Mouse (Mus musculus) urinary bladder, postnatal 10 days (tissue): Measurements from ENCODE around the gene Foxo3.
A peak's percentile ranks its signal among the peaks of the same experiment; 100 is the strongest.

ENCODE experiments used
- DNase-seq: peaks from one replicate; pipeline ENCODE4 v3.0.0; 2022; ENCODE audit warnings: low spot score

Gene Foxo3

GRCm38 (mm10) chr10:42276507-42277345, at the start of gene Foxo3:
Foxo3 (minus strand) TSS chr10:42276755.
- peak; percentile 61 for DNase-seq

GRCm38 (mm10) chr10:42325305-42325704, 48.8 kb upstream of the Foxo3 start:
- DNase-seq, result no peak

- DNase-seq, result no peak
Observed at GRCm38 (mm10) chr10:42323978-42324377, 47.4 kb upstream of the Foxo3 start.

GRCm38 (mm10) chr10:42313222-42313786, 36.7 kb upstream of the Foxo3 start:
- no peak for DNase-seq

GRCm38 (mm10) chr10:42312557-42312956, 36.0 kb upstream of the Foxo3 start:
- no peak for DNase-seq

- DNase-seq, result no peak
Observed at GRCm38 (mm10) chr10:42308687-42308987, 32.1 kb upstream of the Foxo3 start.

- DNase-seq, result no peak
Observed at GRCm38 (mm10) chr10:42307980-42308686, 31.6 kb upstream of the Foxo3 start.

- DNase-seq, result no peak
Observed at GRCm38 (mm10) chr10:42306422-42306821, 29.9 kb upstream of the Foxo3 start.

GRCm38 (mm10) chr10:42300805-42301204, 24.2 kb upstream of the Foxo3 start:
- DNase-seq, result no peak

GRCm38 (mm10) chr10:42299967-42300366, 23.4 kb upstream of the Foxo3 start:
- DNase-seq, result no peak

GRCm38 (mm10) chr10:42299426-42299825, 22.9 kb upstream of the Foxo3 start:
- no peak for DNase-seq

GRCm38 (mm10) chr10:42297954-42298353, 21.4 kb upstream of the Foxo3 start:
- no peak for DNase-seq

GRCm38 (mm10) chr10:42297109-42297508, 20.6 kb upstream of the Foxo3 start:
- DNase-seq, result no peak

- no peak for DNase-seq
Observed at GRCm38 (mm10) chr10:42296559-42296958, 20.0 kb upstream of the Foxo3 start.

- no peak for DNase-seq
Observed at GRCm38 (mm10) chr10:42295028-42295427, 18.5 kb upstream of the Foxo3 start.

- no peak for DNase-seq
Observed at GRCm38 (mm10) chr10:42294392-42294791, 17.8 kb upstream of the Foxo3 start.

- DNase-seq, result no peak
Observed at GRCm38 (mm10) chr10:42293877-42294276, 17.3 kb upstream of the Foxo3 start.

GRCm38 (mm10) chr10:42291360-42291759, 14.8 kb upstream of the Foxo3 start:
- DNase-seq, result no peak

GRCm38 (mm10) chr10:42287666-42288065, 11.1 kb upstream of the Foxo3 start:
- DNase-seq, result no peak

- no peak for DNase-seq
Observed at GRCm38 (mm10) chr10:42278307-42278850, 1.8 kb upstream of the Foxo3 start.

GRCm38 (mm10) chr10:42277476-42278306, 1.1 kb upstream of the Foxo3 start:
- peak; percentile 90 for DNase-seq
